Mouse (Mus musculus) frontal cortex, adult 2 months (tissue): ENCODE data around the gene Tagln. TPM values are rescaled to one million over a fixed set of nuclear protein-coding genes. Genes with fewer than 3 reads are reported as not detected.
A peak's percentile ranks its signal among the peaks of the same experiment; 100 is the strongest.

Experiments used
- DNase-seq, 2 experiments: peaks; one replicate each; pipeline ENCODE4 v3.0.0; 2022; ENCODE audit warnings: low spot score in 1 of 2; ENCODE audit errors: extremely low spot score in 1 of 2
- polyA plus RNA-seq: library from polyadenylated mRNA; depleted of rRNA; stranded (reverse); fragments of >200 nt; gene quantifications from 2 replicates; pipeline ENCODE4 v1.2.3, GENCODE M21; 2012; rRNA removed

Gene Tagln
- 15.4 and 21.4 TPM in 2 replicates for polyA plus RNA-seq

DNA sequence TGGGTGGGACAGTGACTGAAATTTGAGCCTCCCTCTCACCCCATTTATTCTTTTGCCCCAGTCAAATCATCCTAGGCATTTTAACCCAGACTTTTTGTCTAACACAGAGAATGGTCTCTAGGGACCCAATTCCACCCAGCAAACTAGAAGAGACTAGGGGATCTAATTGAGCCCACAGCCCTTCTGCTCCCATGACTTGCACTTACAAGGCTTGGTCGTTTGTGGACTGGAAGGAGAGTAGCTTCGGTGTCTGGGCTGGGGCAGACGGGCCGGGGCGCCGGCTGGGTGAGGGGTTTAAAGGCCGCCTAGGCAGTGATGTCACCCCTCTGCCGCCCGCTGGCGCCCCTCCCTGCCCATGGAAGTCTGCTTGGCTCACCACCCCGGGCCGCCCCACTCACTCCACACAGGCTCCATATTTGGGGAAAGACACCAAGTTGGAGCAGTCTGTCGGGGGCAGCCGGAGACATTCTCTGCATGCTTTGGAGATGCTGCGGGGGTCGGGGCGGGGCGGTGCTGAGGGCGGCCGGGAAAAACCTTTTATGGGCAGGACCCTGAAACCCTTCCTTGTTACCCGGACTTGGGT lies at the start of gene Tagln:
Tagln (minus strand) TSS at position 431 of the 583 bp plus-strand sequence.
- DNase-seq, result no peak

GRCm38 (mm10) chr9:45985229-45985567 lies 49.3 kb upstream of the Tagln start:
- DNase-seq, result peak; percentile 20 to 69

GRCm38 (mm10) chr9:45984409-45985228 lies 48.8 kb upstream of the Tagln start:
- peak; percentile 59 to 93 for DNase-seq

GRCm38 (mm10) chr9:45983676-45984408 lies 48.0 kb upstream of the Tagln start:
- peak in 1 of 2 experiments; percentile 15 for DNase-seq

- no peak for DNase-seq
Observed at GRCm38 (mm10) chr9:45981331-45981730, 45.5 kb upstream of the Tagln start.

GRCm38 (mm10) chr9:45980611-45981010 lies 44.8 kb upstream of the Tagln start:
- DNase-seq, result no peak

DNA sequence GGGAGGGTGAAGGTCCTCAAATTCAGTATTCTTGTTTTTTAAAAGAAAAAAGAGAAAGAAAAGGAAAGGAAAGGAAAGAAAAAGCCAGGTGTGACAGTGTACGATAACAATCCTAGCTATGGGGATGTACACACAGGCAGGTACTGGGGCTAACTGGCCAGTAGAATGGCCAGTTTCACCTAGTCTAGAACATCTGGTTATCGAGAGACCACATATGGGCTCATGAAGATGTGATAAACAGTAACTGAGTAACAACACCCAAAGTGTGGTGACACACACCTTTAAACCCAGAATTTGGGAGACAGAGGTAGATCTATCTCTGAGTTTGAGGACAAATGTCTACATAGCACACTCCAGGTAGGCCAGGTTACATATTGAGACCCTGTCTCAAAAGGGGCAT lies 43.9 kb upstream of the Tagln start:
- DNase-seq, result no peak

DNA sequence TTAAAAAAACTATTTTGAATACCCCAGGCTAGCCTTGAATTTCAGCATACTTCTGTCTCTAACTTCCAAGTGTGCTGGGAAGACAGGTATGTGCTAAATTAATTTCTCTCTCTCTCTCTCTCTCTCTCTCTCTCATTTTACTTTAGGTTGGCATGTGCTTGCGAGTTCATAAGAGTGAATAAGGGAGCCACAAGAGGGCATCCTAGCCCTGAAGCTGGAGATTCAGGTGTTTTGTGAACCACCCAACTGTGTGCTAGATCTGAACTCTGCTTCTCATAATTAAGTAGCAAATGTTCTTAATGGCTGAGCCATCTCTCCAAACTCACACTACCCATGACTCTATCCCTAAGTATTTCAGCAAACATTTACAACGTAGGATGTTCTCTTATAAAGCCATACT lies 41.0 kb upstream of the Tagln start:
- DNase-seq, result no peak

- no peak for DNase-seq
Observed at GRCm38 (mm10) chr9:45963577-45963976, 27.7 kb upstream of the Tagln start.

DNA sequence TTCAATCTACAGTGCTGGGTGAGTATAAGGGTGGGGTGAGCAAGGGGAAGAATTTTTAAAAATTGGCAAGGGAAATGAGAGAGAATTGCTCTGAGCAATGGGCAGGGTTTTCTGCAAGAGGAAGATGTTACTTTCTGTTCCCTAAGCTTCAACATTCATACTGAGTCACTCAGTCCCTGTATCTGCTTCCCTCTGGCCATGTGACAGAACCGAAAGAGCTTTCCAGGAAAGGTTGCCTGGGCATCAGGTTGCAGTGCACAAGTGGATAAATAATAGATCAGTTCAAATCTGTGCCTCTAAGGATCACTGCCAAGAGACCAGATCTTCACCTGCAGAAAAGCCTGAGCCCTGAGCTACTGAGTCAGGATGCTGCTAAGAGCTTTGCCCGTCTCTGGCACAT lies 26.0 kb upstream of the Tagln start:
- peak in 1 of 2 experiments; percentile 30 for DNase-seq

GRCm38 (mm10) chr9:45959661-45960060 lies 23.8 kb upstream of the Tagln start:
- no peak for DNase-seq

GRCm38 (mm10) chr9:45958851-45959250 lies 23.0 kb upstream of the Tagln start:
- DNase-seq, result no peak

DNA sequence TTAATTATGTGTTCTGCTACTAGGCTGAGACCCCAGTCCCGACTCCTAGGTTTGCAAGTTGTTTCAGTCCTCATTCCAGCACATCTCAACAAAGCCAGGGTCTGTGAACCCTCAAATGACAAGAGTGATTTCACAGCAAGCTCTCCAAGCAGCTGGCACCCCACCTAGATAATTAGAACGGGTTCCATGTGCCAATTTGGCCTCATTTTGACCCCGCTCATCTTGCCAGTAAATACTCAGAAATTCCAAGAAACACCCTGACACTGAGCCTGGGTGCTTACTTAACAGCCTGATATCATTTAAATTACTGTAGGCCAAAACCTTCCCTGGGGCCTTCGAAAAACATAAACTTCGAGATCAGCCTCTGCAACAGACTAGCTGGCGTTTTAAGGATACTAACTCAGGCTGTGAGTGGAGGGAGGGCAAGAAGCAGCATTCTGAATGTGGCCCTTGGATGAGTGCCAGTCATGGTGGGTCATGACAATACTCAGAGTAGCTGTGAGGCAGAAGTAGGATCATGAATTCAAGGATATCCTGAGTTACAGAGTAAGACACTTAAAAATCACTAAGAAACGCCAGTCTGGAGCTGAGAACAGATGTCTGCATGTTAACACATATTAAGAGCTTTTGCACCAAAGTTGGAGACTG lies 22.3 kb upstream of the Tagln start:
- no peak for DNase-seq

GRCm38 (mm10) chr9:45955107-45955963 lies 19.5 kb upstream of the Tagln start, which contains the start of gene Sidt2:
Sidt2 (minus strand) TSS chr9:45955258.
- DNase-seq, result peak; percentile 83 to 92

DNA sequence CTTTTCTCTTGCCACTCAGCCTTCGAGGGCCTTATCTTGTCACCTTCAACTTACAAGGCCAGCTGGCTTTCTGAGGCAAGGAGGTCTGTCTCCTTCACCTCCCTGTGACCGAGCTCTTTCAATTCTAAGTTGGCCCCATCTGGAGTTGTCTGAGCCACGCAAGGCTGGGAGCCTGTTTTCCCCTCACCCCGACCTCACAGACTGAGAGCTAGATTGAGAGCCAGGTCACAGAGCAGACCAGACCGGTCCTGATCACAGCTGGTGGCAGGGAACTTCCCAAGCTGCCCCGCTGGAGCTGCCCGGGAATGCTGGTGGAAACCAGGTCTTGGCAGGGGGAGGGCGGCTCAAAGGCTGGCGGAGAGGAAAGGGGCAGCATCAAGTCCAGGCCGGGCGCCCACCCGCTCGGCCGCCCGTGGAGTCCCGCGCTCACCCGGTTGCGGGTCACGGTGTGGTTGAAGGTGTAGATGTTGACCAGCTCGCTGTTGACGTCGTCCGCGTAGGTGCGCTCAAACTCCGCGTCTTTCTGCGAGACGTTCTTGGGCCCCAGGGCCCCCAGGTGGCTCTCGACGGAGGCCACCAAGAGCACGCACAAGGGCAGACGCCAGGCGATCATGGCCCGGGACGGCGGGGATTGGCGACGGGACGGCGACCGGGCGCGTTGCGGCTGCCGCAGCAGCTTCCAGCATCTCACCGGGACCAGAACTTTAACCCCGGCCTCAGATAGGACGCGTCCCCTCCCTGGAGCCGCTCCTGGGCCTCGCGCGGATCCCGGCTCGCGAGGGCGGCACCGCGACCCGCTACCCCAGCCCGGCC lies 18.6 kb upstream of the Tagln start:
- DNase-seq, result peak; percentile 34 to 39

- DNase-seq, result no peak
Observed at GRCm38 (mm10) chr9:45953511-45954293, 17.8 kb upstream of the Tagln start.

- no peak for DNase-seq
Observed at GRCm38 (mm10) chr9:45952890-45953289, 17.0 kb upstream of the Tagln start.

DNA sequence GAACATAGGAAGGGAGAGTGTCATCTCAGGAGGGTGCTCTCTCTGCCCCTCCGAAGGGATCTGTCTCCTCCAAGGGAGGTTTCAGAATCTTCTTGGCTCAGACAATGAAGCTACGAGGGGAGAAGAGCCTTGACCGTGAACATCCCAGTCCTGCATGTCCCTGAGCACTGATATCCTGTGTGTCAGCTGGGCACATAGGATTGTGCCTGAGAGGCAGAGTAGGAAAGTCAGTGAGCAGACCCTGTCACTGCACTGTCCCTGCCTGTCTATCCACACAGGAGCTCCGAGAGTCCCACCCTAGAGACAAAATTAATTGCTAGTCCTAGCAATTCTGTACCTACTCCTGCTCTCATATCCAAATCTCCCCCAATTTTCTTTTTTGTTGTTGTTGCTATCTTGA lies 16.2 kb upstream of the Tagln start:
- DNase-seq, result no peak

GRCm38 (mm10) chr9:45946872-45947183 lies 11.0 kb upstream of the Tagln start:
- DNase-seq, result no peak
